Mouse (Mus musculus) liver, embryonic 16.5 days (tissue): ENCODE measurements around the gene Ccdc84. TPM values are rescaled to one million over a fixed set of nuclear protein-coding genes. Genes with fewer than 3 reads are reported as not detected.
"Not testable (repeated sequence)": the region's sequence is repeated elsewhere in the genome, so short reads cannot be mapped to it uniquely, and the experiment has no call there.

Source experiments
- ATAC-seq: fragments of 200-750 bp; cut with Nextera tagmentation; 2 replicates; pipeline ENCODE4 v1.8.0; 2017; ENCODE audit warnings: low read depth, mild to moderate bottlenecking, moderate number of reproducible peaks, moderate library complexity
- H3K27ac ChIP-seq: fragments of 300-500 bp; sonication (generic); 2 replicates; pipeline ENCODE4 v1.5.1; 2014; ENCODE audit warnings: mild to moderate bottlenecking, low read length
- H3K27me3 ChIP-seq: fragments of 300-500 bp; sonication (generic); 2 replicates; pipeline ENCODE4 v1.6.1; 2014; ENCODE audit warnings: low read depth, low read length, mixed read lengths; ENCODE audit not compliant: control insufficient read depth, insufficient read depth
- H3K36me3 ChIP-seq: fragments of 300-500 bp; sonication (generic); 2 replicates; pipeline ENCODE4 v1.6.1; 2014; ENCODE audit warnings: mild to moderate bottlenecking; ENCODE audit not compliant: control insufficient read depth, insufficient read depth
- H3K4me1 ChIP-seq: fragments of 300-500 bp; sonication (generic); 2 replicates; pipeline ENCODE4 v1.6.1; 2014; ENCODE audit warnings: low read depth, low read length, mixed read lengths; ENCODE audit not compliant: control insufficient read depth
- H3K4me2 ChIP-seq: fragments of 300-500 bp; sonication (generic); 2 replicates; pipeline ENCODE4 v1.6.1; 2014; ENCODE audit warnings: low read depth, low read length, mixed read lengths
- H3K4me3 ChIP-seq: fragments of 300-500 bp; sonication (generic); 2 replicates; pipeline ENCODE4 v1.5.1; 2014; ENCODE audit warnings: low read depth, mild to moderate bottlenecking, low read length
- H3K9ac ChIP-seq: fragments of 300-500 bp; sonication (generic); 2 replicates; pipeline ENCODE4 v1.6.1; 2014; ENCODE audit warnings: low read depth, low read length
- H3K9me3 ChIP-seq: fragments of 300-500 bp; sonication (generic); replicated peaks from 2 replicates; pipeline ENCODE4 v1.6.1; 2016; ENCODE audit warnings: low read length; ENCODE audit not compliant: control insufficient read depth
- WGBS: fragments of 180-500 bp; shearing (Covaris S2); extraction: QIAGEN DNeasy Blood & Tissue Kit; methylation state at CpG from one replicate; pipeline ENCODE4 v1.1.7; 2014; ENCODE audit not compliant: insufficient replicate concordance; 5-methylcytosine and 5-hydroxymethylcytosine counted together
- polyA plus RNA-seq: library from polyadenylated mRNA; unstranded; fragments of >200 nt; fragmentation: Nextera tagmentation; extraction: Ambion mirVana; gene quantifications from 2 replicates; pipeline ENCODE4 v1.2.1, GENCODE M21; 2015

Ccdc84 gene
- polyA plus RNA-seq, 1 experiment from 2014 or later, result 16.3 TPM

GRCm38 (mm10) chr9:44379054-44379834 lies 39.1 kb downstream of the Ccdc84 start, which contains the start of gene Hyou1:
Gene Hyou1, plus strand, starts transcription at chr9:44379490.
- peak within 1 kb of the TSS; percentile 82 for H3K27ac ChIP-seq
- H3K4me2 ChIP-seq, result peak within 1 kb of the TSS; percentile 95
- H3K9ac ChIP-seq, result peak within 1 kb of the TSS; percentile 85
- H3K4me3 ChIP-seq, result peak within 1 kb of the TSS; percentile 84
- ATAC-seq, result peak; percentile 98
- peaks cover 19% of the 10 kb centered on the region for H3K4me1 ChIP-seq
- peaks cover 16% of the 10 kb centered on the region for H3K36me3 ChIP-seq
- no peaks in the 10 kb centered on the region for H3K27me3 ChIP-seq
- under 1% methylated on average over 82 of the region's 83 CpGs for WGBS
- no peaks in the 10 kb centered on the region for H3K9me3 ChIP-seq

- ATAC-seq, result no peak
- H3K4me2 ChIP-seq, result peak overlapping the region; percentile 90
- peaks cover 11% of the 10 kb centered on the region for H3K36me3 ChIP-seq
- H3K27me3 ChIP-seq, result no peaks in the 10 kb centered on the region
- H3K9me3 ChIP-seq, result no peaks in the 10 kb centered on the region
- H3K4me1 ChIP-seq, result peaks cover 22% of the 10 kb centered on the region
- peak overlapping the region; percentile 84 for H3K4me3 ChIP-seq
- peak overlapping the region; percentile 82 for H3K27ac ChIP-seq
- peak overlapping the region; percentile 72 for H3K9ac ChIP-seq
- WGBS, result 41% methylated on average over 5 of the region's 5 CpGs
These were observed 40.1 kb downstream of the Ccdc84 start for GRCm38 (mm10) chr9:44378153-44378730.

GRCm38 (mm10) chr9:44377335-44377734 lies 41.0 kb downstream of the Ccdc84 start:
- WGBS, result 58% methylated on average over 2 of the region's 2 CpGs
- H3K4me2 ChIP-seq, H3K27ac ChIP-seq, H3K27me3 ChIP-seq, H3K9me3 ChIP-seq, H3K9ac ChIP-seq, H3K36me3 ChIP-seq, H3K4me3 ChIP-seq, ATAC-seq: not testable (repeated sequence)
- peaks cover 22% of the 10 kb centered on the region for H3K4me1 ChIP-seq

GRCm38 (mm10) chr9:44376141-44376540 lies 42.2 kb downstream of the Ccdc84 start:
- no peaks in the 10 kb centered on the region for H3K27me3 ChIP-seq
- no peaks in the 10 kb centered on the region for H3K36me3 ChIP-seq
- 80% methylated on average over 6 of the region's 6 CpGs for WGBS
- no peak overlapping the region for H3K27ac ChIP-seq
- H3K9ac ChIP-seq, result no peak overlapping the region
- H3K4me2 ChIP-seq, result no peak overlapping the region
- H3K4me1 ChIP-seq, result peaks cover 22% of the 10 kb centered on the region
- no peaks in the 10 kb centered on the region for H3K9me3 ChIP-seq
- H3K4me3 ChIP-seq, result no peak overlapping the region
- no peak for ATAC-seq

GRCm38 (mm10) chr9:44373386-44373785 lies 45.0 kb downstream of the Ccdc84 start:
- Histone ChIP-seq H3K36me3 (no peaks in the 10 kb centered on the region), H3K27me3 (no peaks in the 10 kb centered on the region), H3K4me1 (peaks cover 9% of the 10 kb centered on the region), H3K9ac (no peak overlapping the region), H3K9me3 (no peaks in the 10 kb centered on the region), H3K27ac (no peak overlapping the region), H3K4me3 (no peak overlapping the region), H3K4me2 (no peak overlapping the region)
- no peak for ATAC-seq

- no peaks in the 10 kb centered on the region for H3K27me3 ChIP-seq
- WGBS, result 53% methylated on average over 3 of the region's 3 CpGs
- no peak for ATAC-seq
These were observed 53.9 kb downstream of the Ccdc84 start for GRCm38 (mm10) chr9:44364480-44364879.

GRCm38 (mm10) chr9:44361931-44362330 lies 56.4 kb downstream of the Ccdc84 start:
- Histone ChIP-seq H3K4me3 (peak overlapping the region; percentile 84), H3K36me3 (peaks cover 16% of the 10 kb centered on the region), H3K27ac (peak overlapping the region; percentile 72), H3K4me2 (peak overlapping the region; percentile 78), H3K9ac (peak overlapping the region; percentile 27; the same call in 1 of the 2 replicates)
- not testable (repeated sequence) for H3K9me3 ChIP-seq, H3K27me3 ChIP-seq, H3K4me1 ChIP-seq
- 44% methylated on average over 4 of the region's 4 CpGs for WGBS
- ATAC-seq, result 0 out of 2 replicates have a peak, but pooled peaks have one; percentile 18

More at GRCm38 (mm10) chr9:44364480-44364879, 53.9 kb downstream of the Ccdc84 start:
- Histone ChIP-seq H3K36me3 (peaks cover 1% of the 10 kb centered on the region), H3K27ac (no peak overlapping the region), H3K4me2 (no peak overlapping the region), H3K9me3 (no peaks in the 10 kb centered on the region), H3K9ac (no peak overlapping the region), H3K4me3 (no peak overlapping the region), H3K4me1 (peaks cover 7% of the 10 kb centered on the region)

- H3K4me2 ChIP-seq, result peak within 1 kb of the TSS; percentile 78
- peaks cover 22% of the 10 kb centered on the region for H3K36me3 ChIP-seq
- H3K27ac ChIP-seq, result peak within 1 kb of the TSS; percentile 83
- no peaks in the 10 kb centered on the region for H3K27me3 ChIP-seq
- H3K9me3 ChIP-seq, result no peaks in the 10 kb centered on the region
- H3K9ac ChIP-seq, result peak within 1 kb of the TSS; percentile 83
- peak; percentile 90 for ATAC-seq
- WGBS, result under 1% methylated on average over 44 of the region's 44 CpGs
- H3K4me1 ChIP-seq, result peaks cover 7% of the 10 kb centered on the region
- peak within 1 kb of the TSS; percentile 84 for H3K4me3 ChIP-seq
These were observed 57.0 kb downstream of the Ccdc84 start, which contains the start of gene Vps11 for GRCm38 (mm10) chr9:44361190-44361917. Gene Vps11, minus strand, starts transcription at chr9:44361670.
